Mouse (Mus musculus) E14TG2a.4 (cell line): ENCODE measurements around the gene Cpvl.

Source experiments
- CTCF ChIP-seq: conservative IDR thresholded peaks from 2 replicates; pipeline ENCODE4 v1.5.1; 2014; ENCODE audit warnings: low read length
- NANOG ChIP-seq: IDR thresholded peaks from 2 replicates; pipeline ENCODE4 v1.6.1; 2014; ENCODE audit warnings: borderline replicate concordance, low read length, mixed read lengths

DNA sequence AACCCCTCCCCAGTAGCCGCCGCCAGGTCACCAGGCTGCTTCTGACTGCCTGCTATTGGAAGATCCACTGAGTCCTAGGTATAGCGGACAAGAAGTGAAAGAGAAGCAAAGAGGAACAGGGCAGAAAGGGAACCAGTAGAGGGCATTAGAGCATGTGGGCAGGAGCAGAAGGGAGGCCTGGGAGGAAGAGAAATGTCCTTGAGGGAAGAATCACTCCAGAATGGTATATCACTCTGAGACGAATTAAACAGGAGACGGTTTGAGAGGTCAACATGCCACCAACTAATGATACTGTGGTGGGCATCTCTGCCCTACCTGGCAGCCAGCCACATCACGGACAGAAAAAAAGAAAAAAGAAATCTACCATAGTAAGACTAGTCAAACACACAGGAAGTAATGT lies 9.9 kb downstream of the Cpvl start:
- TF ChIP-seq CTCF, result no peak
- TF ChIP-seq NANOG, result no peak
